Mouse (Mus musculus) heart, adult 9 months (tissue): ENCODE data around the gene Spata45.

ENCODE experiments used
- DNase-seq, 2 experiments: peaks; one replicate each; pipeline ENCODE4 v3.0.0; 2022; ENCODE audit warnings: low spot score in 2 of 2

Spata45 gene

DNA sequence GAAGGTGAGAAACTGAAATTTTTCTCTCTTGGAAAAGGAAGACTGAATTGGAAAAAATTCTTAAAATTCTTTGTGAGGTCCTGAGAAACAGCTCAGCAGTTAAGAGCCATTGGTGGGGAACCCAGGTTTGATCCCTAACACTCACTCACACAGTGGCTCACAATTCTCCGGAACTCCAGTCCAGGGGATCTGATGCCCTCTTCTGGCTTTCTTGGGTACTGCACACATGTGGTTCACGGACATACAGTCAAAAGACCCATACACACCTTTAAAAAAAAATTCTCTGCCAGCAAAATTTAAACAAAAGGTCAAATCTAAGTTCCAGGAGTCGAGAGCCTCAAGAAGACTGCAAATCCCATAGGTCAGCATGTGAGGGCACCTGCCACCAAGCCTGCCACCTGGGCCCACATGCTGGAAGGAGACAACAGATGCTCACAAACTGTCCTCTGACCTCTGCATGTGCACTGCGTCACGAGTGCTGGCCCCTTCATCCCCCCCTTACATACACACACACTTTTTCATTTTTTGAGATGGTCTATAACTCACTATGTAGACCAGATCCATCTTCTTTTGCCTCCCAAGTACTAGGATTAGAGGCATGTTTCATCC is 48.6 kb downstream of the Spata45 start:
- DNase-seq = peak; percentile 16 to 30

DNA sequence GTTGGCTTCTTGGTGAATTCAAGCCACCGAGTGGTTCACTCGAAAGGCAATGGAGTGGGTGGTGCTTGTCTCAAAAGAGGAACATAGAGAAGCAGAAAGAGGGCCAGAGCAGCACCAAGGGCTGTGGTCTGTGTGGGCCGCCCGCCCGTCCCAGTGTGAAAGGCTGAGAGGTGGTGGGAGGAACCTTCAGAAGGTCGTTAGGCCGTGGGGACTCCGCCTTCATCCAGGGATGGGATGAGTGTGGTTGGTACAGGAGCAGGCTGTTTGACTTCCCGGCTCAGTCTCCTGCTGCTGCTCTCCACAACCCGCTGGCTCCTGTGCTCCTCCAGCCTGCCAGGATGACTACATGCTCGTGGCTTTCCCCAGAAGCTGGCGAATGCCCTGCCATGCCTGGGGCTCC is 49.2 kb downstream of the Spata45 start:
- peak; percentile 8 to 38 for DNase-seq

DNA sequence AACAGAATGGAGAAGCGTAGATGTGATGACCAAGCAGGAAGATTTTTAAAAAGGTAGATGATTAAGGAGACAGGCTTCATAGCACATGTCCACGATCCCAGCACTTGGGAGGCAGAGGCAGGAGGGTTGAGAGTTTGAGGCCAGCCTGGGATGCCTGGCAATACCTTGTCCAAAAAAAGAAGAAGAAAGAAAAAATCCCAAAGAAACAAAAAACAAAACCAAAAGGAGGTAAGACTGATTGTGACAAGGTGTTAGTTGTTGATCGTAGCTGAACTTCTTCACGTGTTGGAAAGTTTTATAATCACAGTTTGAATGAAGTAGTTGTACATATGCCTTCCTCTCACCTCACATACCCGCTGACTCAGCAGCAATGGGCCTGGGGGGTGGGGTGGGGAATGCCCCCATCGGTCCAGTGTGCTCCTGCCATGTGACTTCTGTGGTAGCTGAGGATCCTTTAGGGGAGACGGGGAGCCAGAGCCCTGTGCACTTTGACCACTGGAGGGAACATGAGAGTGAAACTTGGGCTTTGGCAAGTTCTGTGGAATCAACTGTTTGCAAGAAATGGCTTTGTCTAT is 50.0 kb downstream of the Spata45 start:
- no peak for DNase-seq

DNA sequence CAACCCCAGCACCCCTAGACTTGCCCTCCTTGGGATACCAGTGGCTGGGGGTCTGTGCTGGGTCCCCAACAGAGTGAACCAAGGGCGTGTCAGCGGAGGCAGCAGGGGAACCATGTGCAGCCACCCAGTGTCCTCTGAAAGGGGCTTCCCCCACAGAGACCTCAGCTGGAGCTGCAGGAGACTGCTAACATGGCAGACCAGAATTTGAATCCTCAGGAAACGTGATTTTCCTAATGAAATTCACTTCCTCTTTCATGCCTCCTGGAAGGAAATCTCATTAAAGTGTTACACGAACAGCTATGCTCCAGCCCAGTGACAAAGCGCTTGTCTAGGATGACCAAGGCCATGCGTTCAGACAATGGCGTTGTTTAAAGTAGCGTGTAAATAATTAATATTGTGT is 50.5 kb downstream of the Spata45 start:
- no peak for DNase-seq

DNA sequence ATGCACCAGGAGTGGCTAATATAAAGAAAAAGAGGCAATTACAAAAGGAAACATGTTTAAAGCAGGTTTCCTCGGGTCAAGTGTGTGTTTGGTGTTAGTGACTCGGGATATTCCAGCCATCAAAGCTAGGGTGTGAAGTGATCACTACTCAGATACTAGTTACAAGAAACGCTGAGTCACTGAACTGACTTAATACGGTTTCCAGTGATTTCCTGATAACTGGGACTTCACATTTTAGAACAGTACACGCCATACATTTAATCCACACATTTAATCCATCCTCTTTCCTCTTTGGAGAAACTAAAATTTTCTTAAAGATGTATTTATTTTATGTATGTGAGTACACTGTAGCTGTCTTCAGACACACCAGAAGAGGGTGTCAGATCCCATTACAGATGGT is 51.5 kb downstream of the Spata45 start:
- no peak for DNase-seq

DNA sequence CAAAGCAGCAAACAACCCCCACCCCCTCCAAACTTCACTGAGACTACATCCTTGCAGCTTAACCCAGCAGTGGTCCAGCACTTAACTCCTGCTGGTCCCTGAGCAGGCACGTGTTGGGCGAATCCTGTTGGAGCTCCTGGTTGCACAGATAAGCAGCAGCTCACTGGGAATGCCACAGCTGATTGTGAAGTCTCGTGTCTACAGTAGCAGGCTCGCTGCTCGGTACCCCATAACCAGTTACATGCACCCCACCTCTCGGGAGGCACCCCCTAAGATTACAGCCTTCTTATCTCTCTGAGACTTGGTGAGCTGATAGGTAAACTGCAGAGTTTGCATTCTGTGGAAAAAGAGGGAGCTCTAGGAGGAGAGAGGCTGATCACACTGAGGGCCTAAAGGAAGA is 52.9 kb downstream of the Spata45 start:
- no peak for DNase-seq

DNA sequence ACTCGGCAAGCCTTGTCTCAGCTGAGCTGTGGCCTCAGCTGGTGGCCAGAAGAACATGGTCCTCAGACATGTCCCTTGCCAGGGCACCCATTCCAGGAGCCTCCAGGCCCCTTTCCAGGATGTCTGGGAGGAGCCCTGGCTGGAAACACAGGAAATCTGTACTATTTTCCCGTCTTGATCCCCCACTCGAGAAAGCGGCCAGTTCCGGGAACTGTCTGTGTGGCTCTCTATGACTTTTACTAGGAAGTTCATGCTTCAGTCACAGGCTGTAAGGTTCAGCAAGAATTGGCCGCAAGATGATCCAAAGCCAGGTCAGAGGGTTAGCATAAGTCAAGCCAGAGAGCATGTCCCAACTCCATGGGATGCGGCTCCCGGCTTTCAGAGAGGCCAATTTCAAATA is 55.6 kb downstream of the Spata45 start:
- DNase-seq = no peak
